Mouse (Mus musculus) layer of hippocampus, postnatal 10 days (tissue): ENCODE measurements around the gene Cbr2. TPM values are rescaled to one million over a fixed set of nuclear protein-coding genes. Genes with fewer than 3 reads are reported as not detected.
"Not testable (repeated sequence)": the region's sequence is repeated elsewhere in the genome, so short reads cannot be mapped to it uniquely, and the experiment has no call there.

ENCODE experiments used
- DNase-seq, 2 experiments: peaks; one replicate each; pipeline ENCODE4 v3.0.0; 2021; ENCODE audit warnings: low spot score in 2 of 2
- long read RNA-seq: library from polyadenylated mRNA; stranded (forward); transcript quantifications from one replicate; pipeline ENCODE4 v2.0.0, GENCODE M21; 2023
- total RNA-seq, 2 experiments: library from RNA; stranded (reverse); gene quantifications; 2 replicates each; pipeline ENCODE4 v1.2.3; 2021

The Cbr2 gene
- 1 to 10 TPM; 2.6 to 2.8 TPM for total RNA-seq
- long read RNA-seq, partial matches to known transcripts: 0 of 3 reads
- long read RNA-seq, other reads (novel, unspliced or antisense): 1 of 3 reads

- no peak for DNase-seq
Measured at GRCm38 (mm10) chr11:120731858-120732680, at the start of gene Cbr2. Gene Cbr2, minus strand, starts transcription at chr11:120732114.

DNA sequence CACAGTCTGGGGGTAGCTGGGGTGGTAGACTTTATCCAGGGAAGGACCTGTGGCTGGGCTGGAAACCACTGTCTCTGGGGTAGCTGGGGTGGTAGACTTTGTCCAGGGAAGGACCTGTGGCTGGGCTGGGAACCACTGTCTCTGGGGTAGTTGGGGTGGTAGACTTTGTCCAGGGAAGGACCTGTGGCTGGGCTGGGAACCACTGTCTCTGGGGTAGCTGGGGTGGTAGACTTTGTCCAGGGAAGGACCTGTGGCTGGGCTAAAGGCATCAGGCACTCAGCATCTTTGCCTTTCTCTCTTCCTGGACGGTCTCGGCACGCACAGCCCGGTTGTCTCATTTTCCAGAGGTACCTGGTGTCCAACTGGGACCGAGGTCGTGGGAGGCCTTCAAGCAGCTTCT lies 49.4 kb upstream of the Cbr2 start:
- DNase-seq: not testable (repeated sequence)

DNA sequence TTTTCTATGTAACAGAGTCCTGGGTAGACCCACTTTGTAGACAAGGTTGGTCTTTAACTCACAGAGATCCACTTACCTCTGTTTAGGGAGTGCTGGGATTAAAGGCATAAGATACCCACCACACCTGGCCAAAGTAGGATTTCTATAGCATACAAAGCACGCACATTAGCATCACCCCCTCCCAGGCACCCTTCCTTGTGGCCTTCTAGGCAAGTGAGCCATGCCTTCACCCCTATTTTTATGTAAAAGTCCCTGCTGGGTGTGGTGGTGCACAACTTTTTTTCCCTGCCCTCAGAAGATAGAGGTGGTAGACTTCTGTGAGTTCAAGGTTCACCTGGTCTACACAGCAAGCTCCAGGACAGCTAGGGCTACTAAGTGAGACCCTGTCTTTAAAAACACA lies 48.0 kb upstream of the Cbr2 start:
- no peak for DNase-seq

GRCm38 (mm10) chr11:120777123-120777522 lies 45.2 kb upstream of the Cbr2 start:
- DNase-seq: no peak

DNA sequence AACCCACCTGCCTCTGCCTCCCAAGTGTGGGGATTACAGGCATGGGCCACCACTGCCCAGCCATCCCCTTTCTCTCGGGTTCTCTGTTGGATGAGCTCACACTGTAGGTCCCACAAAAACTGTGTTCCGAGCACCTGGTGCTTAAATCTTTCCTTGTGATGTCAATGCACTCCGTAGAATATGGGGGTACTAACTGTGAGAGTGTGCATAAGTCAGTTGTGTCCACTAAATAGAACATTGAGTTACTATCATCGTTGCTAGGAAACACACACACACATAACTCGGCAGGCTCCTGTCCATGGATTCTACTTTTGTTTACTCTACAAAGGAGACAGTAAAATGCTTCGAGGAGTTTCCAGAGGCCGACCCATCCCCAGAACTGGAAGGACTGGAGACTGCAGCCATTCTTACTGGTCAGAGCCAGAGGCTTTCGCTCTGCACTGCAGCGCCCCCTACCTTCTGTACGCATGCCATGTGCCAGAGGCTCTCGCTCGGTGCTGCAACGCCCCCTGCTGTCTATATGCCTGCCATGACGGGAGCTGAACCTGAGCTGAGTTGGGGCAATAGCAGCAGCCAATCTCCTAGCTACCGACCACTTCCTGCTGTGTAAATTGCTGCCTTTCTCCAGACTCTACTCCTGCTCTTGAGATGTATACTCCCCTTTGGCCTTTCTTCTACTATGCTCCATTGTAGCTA lies 44.0 kb upstream of the Cbr2 start:
- DNase-seq: peak; percentile 99

- no peak for DNase-seq
Measured at GRCm38 (mm10) chr11:120773463-120774190, 41.7 kb upstream of the Cbr2 start.

DNA sequence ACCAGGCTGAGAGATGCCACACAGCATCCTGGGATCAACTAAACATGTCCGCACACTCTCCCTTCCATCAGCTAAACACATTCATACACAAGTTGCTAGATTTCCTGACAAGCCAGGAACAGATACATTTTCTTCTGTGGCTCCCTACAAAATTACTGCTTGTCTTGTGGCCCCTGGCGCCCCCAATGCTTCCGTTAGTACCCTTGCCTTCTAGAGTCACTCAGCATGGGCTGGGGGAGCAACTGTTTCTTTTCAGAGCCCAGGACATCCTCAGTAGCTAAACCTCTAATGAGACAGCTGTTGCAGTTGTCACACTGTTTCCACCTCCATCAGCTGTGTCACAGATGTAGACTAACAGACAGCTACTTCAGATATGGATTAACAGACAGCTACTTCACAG lies 40.8 kb upstream of the Cbr2 start:
- DNase-seq: no peak

GRCm38 (mm10) chr11:120768206-120768605 lies 36.3 kb upstream of the Cbr2 start:
- DNase-seq: no peak

DNA sequence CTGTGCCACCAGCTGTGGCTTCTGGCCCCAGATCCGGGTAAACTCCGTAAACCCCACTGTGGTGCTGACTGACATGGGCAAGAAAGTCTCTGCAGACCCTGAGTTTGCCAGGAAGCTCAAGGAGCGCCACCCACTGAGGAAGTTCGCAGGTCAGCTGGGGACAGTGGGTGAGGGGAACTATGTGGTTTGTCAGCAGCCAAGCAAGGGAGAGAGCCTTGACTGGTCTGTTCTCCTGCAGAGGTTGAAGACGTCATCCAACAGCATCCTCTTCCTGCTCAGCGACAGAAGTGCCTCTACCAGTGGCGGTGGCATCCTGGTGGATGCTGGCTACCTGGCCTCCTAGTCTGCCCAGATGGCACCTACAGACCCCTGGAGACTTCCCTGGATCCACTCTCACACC lies 35.1 kb upstream of the Cbr2 start:
- not testable (repeated sequence) for DNase-seq

GRCm38 (mm10) chr11:120763121-120763999 lies 31.4 kb upstream of the Cbr2 start:
- not testable (repeated sequence) for DNase-seq

- not testable (repeated sequence) for DNase-seq
Measured at GRCm38 (mm10) chr11:120762672-120763041, 30.7 kb upstream of the Cbr2 start, which contains the start of gene Hmga1b. Gene Hmga1b, plus strand, starts transcription at chr11:120762794.

DNA sequence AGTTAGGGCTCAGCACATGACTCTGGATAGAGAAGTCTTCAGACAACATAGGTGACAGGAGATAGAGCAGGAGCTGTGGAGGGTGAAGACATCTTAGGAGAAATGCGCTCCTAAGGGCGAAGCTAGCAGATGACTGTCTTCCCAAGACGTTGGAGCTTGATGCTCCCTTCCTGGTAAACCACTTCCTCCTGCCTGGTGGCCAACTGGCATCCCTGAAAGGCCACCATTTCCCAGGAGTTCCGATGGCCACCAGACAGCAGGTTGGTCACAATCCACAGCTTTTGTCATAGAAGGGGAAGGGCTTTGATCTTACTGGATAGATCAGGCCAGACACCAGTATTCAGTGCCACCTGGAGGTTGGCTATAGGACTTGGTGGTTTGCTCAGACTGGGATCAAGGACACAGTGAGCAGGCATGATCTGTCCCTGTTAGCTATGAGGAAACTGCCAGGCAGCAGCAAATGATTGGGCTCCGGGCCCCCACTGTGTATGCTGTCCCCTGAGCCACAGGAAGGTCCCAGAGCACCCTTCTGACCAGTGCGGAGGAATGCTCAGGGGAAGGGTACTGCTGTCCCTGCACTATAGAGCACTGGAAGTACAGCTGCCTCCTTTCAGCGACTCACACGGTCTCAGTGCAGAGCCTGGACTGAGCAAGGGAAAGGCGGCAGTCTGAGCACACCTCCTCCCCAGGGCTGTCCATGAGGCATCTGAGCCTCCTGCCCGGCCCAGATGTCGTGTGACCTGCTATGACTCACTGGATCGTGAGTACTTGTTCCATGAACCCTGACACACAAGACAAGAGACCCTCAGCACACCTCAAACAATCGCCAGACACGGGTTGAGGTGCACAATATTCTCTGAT lies 30.1 kb upstream of the Cbr2 start:
- no peak for DNase-seq

GRCm38 (mm10) chr11:120760236-120760635 lies 28.3 kb upstream of the Cbr2 start:
- DNase-seq: no peak

DNA sequence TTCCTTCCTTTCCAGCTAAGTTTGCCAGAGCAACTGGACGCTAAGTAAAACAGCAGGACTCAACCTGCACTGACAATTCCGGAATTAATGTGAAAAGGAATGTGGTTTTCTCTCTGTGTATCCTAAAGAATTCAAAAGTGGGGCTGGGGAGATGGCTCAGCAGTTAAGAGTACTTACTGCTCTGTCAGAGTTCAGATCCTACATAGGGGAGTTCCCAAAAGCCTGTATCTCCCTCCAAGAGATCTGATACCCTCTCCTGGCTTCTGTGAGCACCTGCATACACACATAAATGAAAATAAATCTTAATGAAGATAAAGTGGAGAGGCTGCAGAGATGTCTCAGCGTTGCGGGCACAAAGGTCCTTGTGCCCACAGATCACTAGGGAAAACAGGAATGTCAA lies 19.7 kb upstream of the Cbr2 start:
- no peak for DNase-seq

- no peak for DNase-seq
Measured at GRCm38 (mm10) chr11:120749430-120749829, 17.5 kb upstream of the Cbr2 start.

GRCm38 (mm10) chr11:120747974-120748373 lies 16.1 kb upstream of the Cbr2 start:
- no peak for DNase-seq

- no peak for DNase-seq
Measured at GRCm38 (mm10) chr11:120744121-120744701, 12.3 kb upstream of the Cbr2 start.

DNA sequence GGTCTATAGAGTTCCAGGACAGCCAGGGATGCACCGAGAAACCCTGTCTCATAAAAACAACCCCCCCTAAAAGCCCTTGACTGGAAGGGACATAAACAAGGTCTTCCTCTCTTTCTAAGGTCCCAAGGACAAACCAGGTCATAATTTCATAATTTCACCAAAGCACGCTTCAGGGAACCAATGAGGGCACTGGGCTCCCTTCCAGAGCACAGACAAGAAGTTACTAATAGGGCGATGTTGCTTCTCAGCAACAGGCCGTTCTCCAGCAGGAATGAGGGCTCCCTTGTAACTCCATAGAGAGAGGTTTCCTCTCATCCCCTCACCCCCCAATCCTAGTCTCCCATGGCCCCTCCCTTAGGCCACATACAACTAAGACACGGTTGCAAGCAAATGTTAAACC lies 9.1 kb upstream of the Cbr2 start:
- DNase-seq: no peak

- no peak for DNase-seq
Measured at GRCm38 (mm10) chr11:120736424-120736823, 4.5 kb upstream of the Cbr2 start.
